Mouse (Mus musculus) neural tube, embryonic 14.5 days (tissue): Measurements from ENCODE around the gene Anln. TPM values are rescaled to one million over a fixed set of nuclear protein-coding genes. Genes with fewer than 3 reads are reported as not detected.

Experiments used
- ATAC-seq: fragments of 200-750 bp; cut with Nextera tagmentation; 2 replicates; pipeline ENCODE4 v1.8.0; 2017; ENCODE audit warnings: low read depth, mild to moderate bottlenecking, moderate TSS enrichment, moderate library complexity
- H3K27ac ChIP-seq: fragments of 300-500 bp; sonication (generic); 2 replicates; pipeline ENCODE4 v1.5.1; 2014; ENCODE audit warnings: low read depth, mild to moderate bottlenecking, control low read depth, low read length, moderate library complexity, mixed read lengths
- H3K27me3 ChIP-seq: fragments of 300-500 bp; sonication (generic); 2 replicates; pipeline ENCODE4 v1.6.1; 2014; ENCODE audit warnings: low read length; ENCODE audit not compliant: control insufficient read depth, insufficient read depth
- H3K36me3 ChIP-seq: fragments of 300-500 bp; sonication (generic); 2 replicates; pipeline ENCODE4 v1.6.1; 2014; ENCODE audit warnings: low read length, mixed read lengths; ENCODE audit not compliant: control insufficient read depth, insufficient read depth
- H3K4me1 ChIP-seq: fragments of 300-500 bp; sonication (generic); 2 replicates; pipeline ENCODE4 v1.6.1; 2014; ENCODE audit warnings: low read length; ENCODE audit not compliant: control insufficient read depth, insufficient read depth
- H3K4me2 ChIP-seq: fragments of 300-500 bp; sonication (generic); 2 replicates; pipeline ENCODE4 v1.6.1; 2014; ENCODE audit warnings: mild to moderate bottlenecking, low read depth, low read length, control low read depth
- H3K4me3 ChIP-seq: fragments of 300-500 bp; sonication (generic); 2 replicates; pipeline ENCODE4 v1.5.1; 2014; ENCODE audit warnings: low read depth, low read length, control low read depth, mixed read lengths
- H3K9ac ChIP-seq: fragments of 300-500 bp; sonication (generic); replicated peaks from 2 replicates; pipeline ENCODE4 v1.6.1; 2014; ENCODE audit warnings: low read depth, mild to moderate bottlenecking, control low read depth, low read length, mixed read lengths
- H3K9me3 ChIP-seq: fragments of 300-500 bp; sonication (generic); 2 replicates; pipeline ENCODE4 v1.6.1; 2016; ENCODE audit warnings: low read length; ENCODE audit not compliant: control insufficient read depth
- WGBS: fragments of 180-500 bp; shearing (Covaris S2); extraction: QIAGEN DNeasy Blood & Tissue Kit; methylation state at CpG from one replicate; pipeline ENCODE4 v1.1.7; 2014; 5-methylcytosine and 5-hydroxymethylcytosine counted together
- polyA plus RNA-seq: library from polyadenylated mRNA; unstranded; fragments of >200 nt; fragmentation: Nextera tagmentation; extraction: Ambion mirVana; gene quantifications from 2 replicates; pipeline ENCODE4 v1.2.1, GENCODE M21; 2014

Anln gene
- polyA plus RNA-seq, 1 experiment from 2014 or later: 2.3 TPM

DNA sequence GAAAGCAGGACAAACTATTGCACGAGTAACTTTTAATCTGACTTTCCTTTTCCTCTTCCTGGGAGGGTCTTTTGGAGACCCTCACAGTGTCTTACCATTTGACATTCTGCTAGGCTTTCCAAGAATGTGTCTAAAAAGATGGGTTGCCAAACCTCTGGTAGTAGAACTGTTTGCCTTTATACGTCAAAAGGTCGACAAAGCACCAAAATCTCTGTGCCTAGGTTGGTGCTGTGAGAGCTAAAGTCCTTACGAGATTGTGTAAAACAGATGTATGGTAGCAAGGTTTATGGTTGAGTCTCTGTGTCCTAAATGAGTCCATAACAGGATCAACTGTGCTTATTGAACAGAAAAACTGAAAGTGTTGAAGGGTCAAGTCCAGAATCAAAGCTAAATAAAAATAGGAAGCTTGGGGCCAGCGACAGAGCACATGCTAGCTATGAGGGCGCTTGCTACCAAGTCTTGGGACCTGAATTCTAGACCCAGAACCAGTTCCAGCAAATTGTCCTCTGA is 803 bp upstream of the Anln start:
- H3K27me3 ChIP-seq: no peaks in the 10 kb centered on the region
- no peaks in the 10 kb centered on the region for H3K9me3 ChIP-seq
- H3K4me1 ChIP-seq: 0 out of 2 replicates have a peak, but pooled peaks cover 7% of the 10 kb centered on the region
- peak overlapping the region; percentile 63 for H3K4me3 ChIP-seq
- ATAC-seq: no peak
- H3K27ac ChIP-seq: no peak overlapping the region
- peak overlapping the region; percentile 62 for H3K4me2 ChIP-seq
- peak overlapping the region; percentile 82 for H3K9ac ChIP-seq
- WGBS: 66% methylated on average over 6 of the region's 6 CpGs
- H3K36me3 ChIP-seq: no peaks in the 10 kb centered on the region

DNA sequence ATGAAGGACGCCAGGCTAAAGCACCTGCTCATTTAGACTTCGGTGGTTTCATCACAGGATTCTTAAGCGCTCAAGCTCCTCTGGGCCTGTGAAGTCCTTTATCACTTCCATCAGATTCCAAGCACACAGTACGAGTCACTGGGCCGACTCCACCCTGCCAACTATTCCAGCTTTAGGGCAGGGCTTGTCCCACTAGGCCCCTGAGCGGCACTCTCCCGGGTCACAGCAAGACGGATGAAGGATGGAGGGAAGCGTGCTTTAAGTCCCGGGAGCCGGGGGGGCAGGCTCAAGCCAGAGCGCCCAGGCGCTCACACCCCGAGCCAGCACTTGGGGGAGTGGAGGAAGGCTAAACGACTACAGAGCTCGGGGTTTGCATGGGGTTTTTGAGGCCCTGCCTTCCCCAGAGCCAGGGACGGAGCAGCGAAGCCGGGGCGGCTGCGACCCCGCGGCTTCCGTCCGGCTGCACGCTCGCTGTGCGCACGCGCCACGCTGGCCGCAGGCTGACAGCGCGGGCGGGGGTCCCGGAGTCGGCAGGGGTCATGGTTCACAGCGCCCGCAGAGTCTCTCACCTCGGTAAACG is 497 bp downstream of the Anln start:
- peak; percentile 83 for ATAC-seq
- WGBS: under 1% methylated on average over 41 of the region's 41 CpGs
- no peaks in the 10 kb centered on the region for H3K36me3 ChIP-seq
- no peaks in the 10 kb centered on the region for H3K9me3 ChIP-seq
- H3K27ac ChIP-seq: peak overlapping the region; percentile 48; the same call in 1 of the 2 replicates
- 0 out of 2 replicates have a peak, but pooled peaks cover 7% of the 10 kb centered on the region for H3K4me1 ChIP-seq
- no peaks in the 10 kb centered on the region for H3K27me3 ChIP-seq
- H3K4me3 ChIP-seq: peak overlapping the region; percentile 63
- peak overlapping the region; percentile 61 for H3K9ac ChIP-seq
- H3K4me2 ChIP-seq: peak overlapping the region; percentile 62

DNA sequence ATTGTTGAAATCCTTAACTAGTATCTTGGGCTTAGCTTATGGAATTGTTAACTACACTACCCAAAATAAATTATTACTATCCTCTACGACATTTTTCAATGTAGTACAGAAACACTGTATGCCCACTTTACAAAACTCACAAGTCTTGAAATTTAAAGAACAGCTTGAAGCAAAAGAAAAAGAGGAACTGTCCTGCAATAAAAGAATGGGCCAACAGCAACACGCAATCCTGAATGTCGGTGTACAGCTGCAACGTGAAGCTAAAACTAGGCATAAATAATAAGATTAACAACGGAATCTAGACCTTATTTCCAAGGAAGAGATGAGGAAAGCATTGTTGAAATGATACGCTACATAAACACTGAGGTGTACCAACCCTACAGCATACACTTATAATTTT is 1.1 kb downstream of the Anln start:
- H3K27me3 ChIP-seq: no peaks in the 10 kb centered on the region
- H3K4me1 ChIP-seq: 0 out of 2 replicates have a peak, but pooled peaks cover 7% of the 10 kb centered on the region
- H3K9ac ChIP-seq: no peak overlapping the region; the same call in 1 of the 2 replicates
- H3K9me3 ChIP-seq: no peaks in the 10 kb centered on the region
- no peak for ATAC-seq
- peak overlapping the region; percentile 62 for H3K4me2 ChIP-seq
- no peaks in the 10 kb centered on the region for H3K36me3 ChIP-seq
- peak overlapping the region; percentile 63; the same call in 1 of the 2 replicates for H3K4me3 ChIP-seq
- WGBS: 22% methylated on average over 6 of the region's 6 CpGs
- H3K27ac ChIP-seq: no peak overlapping the region

DNA sequence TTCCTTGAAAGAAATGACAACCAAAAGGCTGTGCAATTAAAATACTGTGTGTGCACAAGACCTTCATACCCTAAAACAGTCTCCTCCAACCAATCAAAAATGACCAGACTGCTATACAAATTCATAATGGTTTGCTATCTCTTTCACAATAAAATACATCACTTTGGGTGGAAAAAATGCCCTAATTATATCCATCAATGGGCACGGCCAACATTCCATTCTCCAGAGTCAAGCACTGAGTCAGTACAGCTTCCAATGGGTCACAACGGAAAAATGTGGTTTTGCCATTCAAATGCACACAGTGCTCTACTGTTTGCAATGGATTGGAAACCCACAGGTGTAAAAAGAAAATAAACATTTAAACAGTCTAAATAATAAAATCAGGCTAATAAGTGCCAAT is 3.1 kb downstream of the Anln start:
- ATAC-seq: no peak
- WGBS: 66% methylated on average over 2 of the region's 2 CpGs
- no peak overlapping the region for H3K9ac ChIP-seq
- H3K4me1 ChIP-seq: 0 out of 2 replicates have a peak, but pooled peaks cover 7% of the 10 kb centered on the region
- H3K4me2 ChIP-seq: no peak overlapping the region
- H3K9me3 ChIP-seq: no peaks in the 10 kb centered on the region
- H3K36me3 ChIP-seq: no peaks in the 10 kb centered on the region
- H3K27ac ChIP-seq: no peak overlapping the region
- H3K4me3 ChIP-seq: no peak overlapping the region
- H3K27me3 ChIP-seq: no peaks in the 10 kb centered on the region

DNA sequence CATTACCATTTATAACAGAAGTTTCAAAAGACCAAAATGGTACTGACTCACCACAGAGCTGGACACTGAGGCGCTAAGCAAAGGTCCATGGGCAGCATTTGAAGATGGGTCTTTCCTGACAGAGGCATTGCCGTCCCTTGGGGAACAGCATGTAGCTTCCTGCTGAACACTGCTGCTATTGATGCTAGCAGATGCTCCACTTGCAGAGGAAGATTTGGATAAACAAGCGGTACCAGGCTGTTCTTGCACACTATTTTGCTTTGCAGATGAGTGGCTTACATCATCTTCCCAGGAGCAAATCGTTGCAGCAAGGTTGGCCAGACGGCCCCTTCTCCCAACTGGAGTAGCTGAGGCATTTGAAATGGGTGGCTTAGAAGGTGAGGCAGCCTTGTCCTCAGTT is 12.9 kb downstream of the Anln start:
- Histone ChIP-seq H3K4me1 (no peaks in the 10 kb centered on the region), H3K4me2 (no peak overlapping the region), H3K27me3 (no peaks in the 10 kb centered on the region), H3K36me3 (no peaks in the 10 kb centered on the region), H3K9me3 (no peaks in the 10 kb centered on the region), H3K4me3 (no peak overlapping the region), H3K9ac (no peak overlapping the region), H3K27ac (no peak overlapping the region)
- WGBS: 78% methylated on average over 5 of the region's 5 CpGs
- ATAC-seq: no peak

DNA sequence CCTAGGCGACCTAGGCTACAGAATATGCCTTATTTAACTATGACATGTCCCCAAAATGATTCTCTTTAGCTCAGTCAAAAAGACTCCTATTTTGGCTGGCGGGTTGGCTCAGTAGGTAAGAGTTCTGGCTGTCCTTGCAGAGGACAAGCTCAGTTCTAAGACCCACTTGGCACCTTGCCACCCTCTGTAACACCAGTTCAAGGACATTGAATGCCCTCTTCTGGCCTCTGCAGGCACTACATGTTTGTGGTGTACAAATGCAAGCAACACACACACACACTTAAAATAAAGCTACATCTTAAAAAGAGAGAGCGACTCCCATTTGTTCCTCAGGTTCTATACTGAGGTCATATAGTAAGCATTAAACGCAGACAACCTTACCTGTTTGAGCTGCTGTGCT is 16.2 kb downstream of the Anln start:
- Histone ChIP-seq H3K36me3 (no peaks in the 10 kb centered on the region), H3K9ac (no peak overlapping the region), H3K9me3 (no peaks in the 10 kb centered on the region), H3K27me3 (no peaks in the 10 kb centered on the region), H3K4me1 (no peaks in the 10 kb centered on the region), H3K4me2 (no peak overlapping the region), H3K4me3 (no peak overlapping the region), H3K27ac (no peak overlapping the region)
- ATAC-seq: no peak
- 98% methylated on average over 4 of the region's 4 CpGs for WGBS

DNA sequence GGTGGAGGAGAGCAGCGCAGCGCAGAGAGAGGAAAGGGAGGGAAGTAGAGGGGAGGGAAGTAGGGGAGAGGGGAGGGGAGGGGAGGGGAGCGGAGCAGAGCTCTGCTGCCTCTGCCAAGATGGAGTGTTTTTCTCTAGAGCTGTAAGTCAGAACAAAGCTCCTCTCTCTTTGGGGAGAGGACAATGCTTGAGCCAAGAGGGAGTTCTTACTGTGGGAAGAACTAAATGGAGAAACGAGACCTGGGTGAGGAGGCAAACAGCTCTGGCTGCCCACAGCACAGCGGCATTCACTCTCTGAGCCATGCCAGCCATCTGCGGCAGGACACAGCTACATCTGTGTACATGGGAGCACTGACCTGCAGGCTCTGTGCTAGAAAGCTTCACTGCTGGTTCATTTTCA is 21.0 kb downstream of the Anln start:
- H3K36me3 ChIP-seq: no peaks in the 10 kb centered on the region; the same call in 1 of the 2 replicates
- H3K9ac ChIP-seq: no peak overlapping the region
- no peak overlapping the region for H3K4me2 ChIP-seq
- ATAC-seq: no peak
- H3K9me3 ChIP-seq: no peaks in the 10 kb centered on the region
- no peak overlapping the region for H3K27ac ChIP-seq
- WGBS: 70% methylated on average over 6 of the region's 6 CpGs
- no peaks in the 10 kb centered on the region for H3K4me1 ChIP-seq
- H3K27me3 ChIP-seq: no peaks in the 10 kb centered on the region
- H3K4me3 ChIP-seq: no peak overlapping the region

DNA sequence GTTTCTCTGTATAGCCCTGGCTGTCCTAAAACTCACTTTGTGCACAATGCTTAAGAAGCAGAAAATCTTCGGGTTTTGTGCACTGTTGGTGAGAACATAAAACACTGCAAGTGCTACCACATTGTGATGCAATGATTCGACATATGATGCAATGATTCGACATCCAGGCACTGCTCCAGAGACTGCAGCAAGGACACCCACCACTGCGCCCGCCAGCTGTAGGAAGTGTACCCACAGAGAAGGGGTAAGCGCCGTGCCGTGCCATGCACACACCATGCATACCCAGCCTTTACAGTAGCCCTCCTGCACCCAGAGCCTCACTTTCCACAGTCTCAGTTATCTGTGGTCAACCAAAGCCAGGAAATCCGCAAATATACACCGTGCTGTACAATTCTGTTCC is 22.4 kb downstream of the Anln start:
- WGBS: 97% methylated on average over 10 of the region's 10 CpGs
- Histone ChIP-seq H3K36me3 (no peaks in the 10 kb centered on the region; the same call in 1 of the 2 replicates), H3K9ac (no peak overlapping the region), H3K4me1 (no peaks in the 10 kb centered on the region), H3K4me2 (no peak overlapping the region), H3K27ac (no peak overlapping the region), H3K27me3 (no peaks in the 10 kb centered on the region), H3K4me3 (no peak overlapping the region), H3K9me3 (no peaks in the 10 kb centered on the region)
- no peak for ATAC-seq

DNA sequence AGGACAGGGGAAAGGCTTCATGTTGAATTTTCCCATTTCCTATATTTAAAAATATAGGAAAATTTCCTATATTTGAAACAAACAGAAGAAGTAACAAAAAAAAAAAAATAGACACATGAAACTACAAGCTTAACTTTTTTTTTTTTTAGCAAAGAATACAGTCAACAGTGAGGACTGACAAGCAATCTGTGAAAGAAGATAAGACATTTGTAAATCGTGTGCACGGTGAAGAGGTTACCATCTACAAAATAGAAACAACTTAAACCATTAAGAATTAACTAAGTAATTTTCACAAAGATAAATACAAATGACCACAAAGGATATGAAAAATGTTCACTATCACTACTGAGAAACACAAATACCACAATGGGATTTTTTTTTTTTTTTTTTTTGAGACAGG is 22.8 kb downstream of the Anln start:
- no peaks in the 10 kb centered on the region for H3K27me3 ChIP-seq
- H3K9me3 ChIP-seq: no peaks in the 10 kb centered on the region
- H3K4me2 ChIP-seq: no peak overlapping the region
- no peak overlapping the region for H3K9ac ChIP-seq
- no peak overlapping the region for H3K4me3 ChIP-seq
- no peaks in the 10 kb centered on the region for H3K4me1 ChIP-seq
- no peak for ATAC-seq
- H3K36me3 ChIP-seq: no peaks in the 10 kb centered on the region; the same call in 1 of the 2 replicates
- 98% methylated on average over 2 of the region's 2 CpGs for WGBS
- H3K27ac ChIP-seq: no peak overlapping the region
